Mouse (Mus musculus): ENCODE measurements at regions not wholly inside any gene's neighbourhood (a gene's known extent, or its start where the extent isn't known, plus 50 kb on each side); places are given as distances from the start of the nearest gene placed in this dataset.

DNA sequence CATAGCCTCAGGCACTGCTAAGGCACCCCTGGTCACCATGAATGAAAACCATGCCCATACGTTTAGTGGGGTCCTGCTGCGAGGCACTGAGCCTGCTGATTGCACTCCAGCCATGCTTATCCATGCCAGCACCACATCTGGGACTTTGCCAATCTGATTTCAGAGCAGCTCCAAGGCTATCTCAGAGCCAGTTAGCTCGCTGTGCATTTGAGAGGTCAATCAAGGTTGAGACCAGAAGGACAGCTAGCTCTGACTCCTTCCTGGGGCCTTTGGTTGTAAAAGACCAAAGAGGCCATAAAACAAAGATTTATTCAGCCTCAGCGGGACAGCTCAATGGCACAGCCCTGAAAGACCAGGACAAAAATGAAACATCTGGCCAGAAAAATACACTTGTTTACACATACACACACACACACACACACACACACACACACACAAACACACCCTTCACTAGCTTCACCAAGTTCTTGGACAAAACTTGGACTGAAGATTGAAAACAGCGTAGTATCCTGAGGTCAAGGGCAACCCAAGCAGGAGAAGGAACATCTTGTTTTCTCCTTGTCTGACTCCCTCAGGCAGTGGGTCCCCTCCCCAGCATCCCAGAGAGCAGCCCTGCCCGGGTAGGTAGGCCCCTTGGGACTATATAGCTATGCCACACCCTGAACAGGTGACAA, 201.5 kb upstream of the Dio3 start:
- no peak for TF ChIP-seq CTCF (IDR thresholded peaks at IDR 0.05)
- TF ChIP-seq EP300 (IDR thresholded peaks at IDR 0.05; ENCODE audit: insufficient read depth, low read depth, low read length) = no peak
- TF ChIP-seq POLR2A (IDR thresholded peaks at IDR 0.05; ENCODE audit: insufficient read depth, low read depth, low read length) = no peak
